Mouse (Mus musculus): Measurements from ENCODE around the gene Caln1. TPM values are rescaled to one million over a fixed set of nuclear protein-coding genes. Genes with fewer than 3 reads are reported as not detected.

Gene Caln1
- polyA plus RNA-seq (2012; rRNA removed): 3.3 and 3.6 TPM in 2 replicates

GRCm38 (mm10) chr5:130369237-130369636 lies at the start of gene Caln1:
Gene Caln1 (plus strand): TSS chr5:130369455.

GRCm38 (mm10) chr5:130384222-130384912 lies 15.1 kb downstream of the Caln1 start, which contains the start of gene A330070K13Rik:
Gene A330070K13Rik (minus strand): TSS chr5:130384631.

Other genes with a start within 250 kb of the Caln1 start
- gene Kctd7, start 224.6 kb upstream of the Caln1 start, polyA plus RNA-seq (2012; rRNA removed): 9.1 and 9.2 TPM in 2 replicates
- gene Rabgef1, start 197.7 kb upstream of the Caln1 start, polyA plus RNA-seq (2012; rRNA removed): 30.0 and 31.1 TPM in 2 replicates
- 23.6 and 28.5 TPM in 2 replicates for gene Tmem248, start 152.4 kb upstream of the Caln1 start, polyA plus RNA-seq (2012; rRNA removed)
- 56.7 and 59.0 TPM in 2 replicates for gene Sbds, start 113.9 kb upstream of the Caln1 start, polyA plus RNA-seq (2012; rRNA removed)
- 16.5 and 17.1 TPM in 2 replicates for gene Tyw1, start 113.8 kb upstream of the Caln1 start, polyA plus RNA-seq (2012; rRNA removed)
- not detected in 2 replicates for gene A330070K13Rik, start 15.2 kb downstream of the Caln1 start, polyA plus RNA-seq (2012; rRNA removed)

All from central nervous system, embryonic 14 days (tissue).